Mouse (Mus musculus) 3134 (cell line): Measurements from ENCODE around the gene St7.

Experiments
- DNase-seq: peaks from one replicate; pipeline ENCODE4 v3.0.0-alpha.2; 2011; ENCODE audit warnings: low spot score; ENCODE audit not compliant: insufficient read length; ENCODE audit errors: extremely low read depth

The St7 gene

GRCm38 (mm10) chr6:17811531-17811930 is 118.8 kb downstream of the St7 start:
- no peak for DNase-seq

GRCm38 (mm10) chr6:17814074-17814649 is 121.4 kb downstream of the St7 start:
- DNase-seq: no peak

- no peak for DNase-seq
Observed at GRCm38 (mm10) chr6:17816865-17817435, 124.2 kb downstream of the St7 start.

GRCm38 (mm10) chr6:17823614-17824013 is 130.9 kb downstream of the St7 start:
- no peak for DNase-seq

GRCm38 (mm10) chr6:17824735-17825134 is 132.0 kb downstream of the St7 start:
- DNase-seq: no peak

GRCm38 (mm10) chr6:17828382-17828781 is 135.6 kb downstream of the St7 start:
- no peak for DNase-seq

GRCm38 (mm10) chr6:17829981-17830380 is 137.2 kb downstream of the St7 start:
- DNase-seq: no peak

GRCm38 (mm10) chr6:17834493-17834892 is 141.8 kb downstream of the St7 start:
- DNase-seq: no peak

GRCm38 (mm10) chr6:17835693-17836092 is 143.0 kb downstream of the St7 start:
- no peak for DNase-seq

GRCm38 (mm10) chr6:17837676-17838075 is 144.9 kb downstream of the St7 start:
- no peak for DNase-seq

- no peak for DNase-seq
Observed at GRCm38 (mm10) chr6:17840431-17840830, 147.7 kb downstream of the St7 start.

- no peak for DNase-seq
Observed at GRCm38 (mm10) chr6:17842759-17843158, 150.0 kb downstream of the St7 start.

- no peak for DNase-seq
Observed at GRCm38 (mm10) chr6:17851316-17851715, 158.6 kb downstream of the St7 start.

- DNase-seq: no peak
Observed at GRCm38 (mm10) chr6:17853587-17854274, 161.0 kb downstream of the St7 start.

- DNase-seq: no peak
Observed at GRCm38 (mm10) chr6:17855616-17856015, 162.9 kb downstream of the St7 start.

- no peak for DNase-seq
Observed at GRCm38 (mm10) chr6:17859564-17859963, 166.8 kb downstream of the St7 start.

- DNase-seq: no peak
Observed at GRCm38 (mm10) chr6:17860463-17860862, 167.7 kb downstream of the St7 start.

- no peak for DNase-seq
Observed at GRCm38 (mm10) chr6:17867796-17868195, 175.1 kb downstream of the St7 start.

GRCm38 (mm10) chr6:17871831-17872372 is 179.2 kb downstream of the St7 start:
- DNase-seq: peak; percentile 49

- DNase-seq: peak; percentile 22
Observed at GRCm38 (mm10) chr6:17875606-17876005, 182.9 kb downstream of the St7 start.

- DNase-seq: peak; percentile 16
Observed at GRCm38 (mm10) chr6:17876023-17876613, 183.4 kb downstream of the St7 start.
